Mouse (Mus musculus) mouse trophoblast stem cell (cell line): ENCODE data around the gene Psmb1.
"Not testable (repeated sequence)": the region's sequence is repeated elsewhere in the genome, so short reads cannot be mapped to it uniquely, and the experiment has no call there.

ENCODE experiments used
- in situ Hi-C, 2 experiments: fragments of 300-500 bp; cut with MseI, MboI; formaldehyde crosslinking; loops; 2 replicates in 1 of 2; 3 replicates in 1 of 2; pipeline ENCODE4 v1.15.1; 2025

Psmb1 gene

GRCm38 (mm10) chr17:15461921-15462495 is 37.5 kb downstream of the Psmb1 start:
- in situ Hi-C loops, result loop anchor here (25.0 kb wide), 1 partner anchor 400 kb away; no protein-coding TSS in a partner anchor

GRCm38 (mm10) chr17:15459761-15460160 is 39.8 kb downstream of the Psmb1 start:
- in situ Hi-C loops, result loop anchor here (25.0 kb wide), 1 partner anchor 397 kb away; no protein-coding TSS in a partner anchor

- in situ Hi-C loops, result loop anchor here (25.0 kb wide), 1 partner anchor 394 kb away; no protein-coding TSS in a partner anchor
These were observed 43.0 kb downstream of the Psmb1 start for GRCm38 (mm10) chr17:15456595-15456994.

GRCm38 (mm10) chr17:15455203-15455602 is 44.3 kb downstream of the Psmb1 start:
- in situ Hi-C loops, result loop anchor here (25.0 kb wide), 1 partner anchor 393 kb away; no protein-coding TSS in a partner anchor

- in situ Hi-C loops, result loop anchor here (25.0 kb wide), 1 partner anchor 387 kb away; no protein-coding TSS in a partner anchor
These were observed 49.9 kb downstream of the Psmb1 start for GRCm38 (mm10) chr17:15449606-15450005.

- in situ Hi-C loops, result not testable (repeated sequence)
These were observed 50.4 kb downstream of the Psmb1 start for GRCm38 (mm10) chr17:15449144-15449543.

GRCm38 (mm10) chr17:15447831-15448230 is 51.7 kb downstream of the Psmb1 start:
- in situ Hi-C loops, result no loop called here

GRCm38 (mm10) chr17:15445421-15445820 is 54.1 kb downstream of the Psmb1 start:
- in situ Hi-C loops, result no loop called here

- in situ Hi-C loops, result no loop called here
These were observed 59.0 kb downstream of the Psmb1 start for GRCm38 (mm10) chr17:15440463-15441121.

GRCm38 (mm10) chr17:15440067-15440462 is 59.5 kb downstream of the Psmb1 start:
- in situ Hi-C loops, result no loop called here

GRCm38 (mm10) chr17:15434748-15435147 is 64.8 kb downstream of the Psmb1 start:
- in situ Hi-C loops, result no loop called here

- in situ Hi-C loops, result no loop called here
These were observed 67.5 kb downstream of the Psmb1 start for GRCm38 (mm10) chr17:15432036-15432435.

GRCm38 (mm10) chr17:15431551-15431950 is 68.0 kb downstream of the Psmb1 start:
- in situ Hi-C loops, result no loop called here

GRCm38 (mm10) chr17:15431021-15431514 is 68.5 kb downstream of the Psmb1 start:
- in situ Hi-C loops, result no loop called here

GRCm38 (mm10) chr17:15429937-15430336 is 69.6 kb downstream of the Psmb1 start:
- in situ Hi-C loops, result no loop called here

- in situ Hi-C loops, result no loop called here
These were observed 70.1 kb downstream of the Psmb1 start for GRCm38 (mm10) chr17:15429451-15429850.

GRCm38 (mm10) chr17:15425931-15426330 is 73.6 kb downstream of the Psmb1 start:
- in situ Hi-C loops, result no loop called here
